Mouse (Mus musculus): Measurements from ENCODE around the gene 1700037H04Rik. TPM values are rescaled to one million over a fixed set of nuclear protein-coding genes. Genes with fewer than 3 reads are reported as not detected.

1700037H04Rik gene
- polyA plus RNA-seq, 1 experiment = 60.1 TPM

GRCm38 (mm10) chr2:131148353-131149253, 11.3 kb downstream of the 1700037H04Rik start:
- no peaks in the 10 kb centered on the region for H3K4me1 ChIP-seq (ENCODE audit: control insufficient read depth, insufficient read depth, insufficient read length)
- 88% methylated on average over 8 of the region's 8 CpGs for WGBS
- DNase-seq (ENCODE audit: low read depth in 1 of 2, low spot score in 2 of 2) = no peak
- no peaks in the 10 kb centered on the region for H3K27me3 ChIP-seq (ENCODE audit: control insufficient read depth, insufficient read depth, low read length)
- TF ChIP-seq CTCF (IDR thresholded peaks at IDR 0.05; ENCODE audit: extremely low read depth, insufficient read depth, insufficient read length, insufficient replicate concordance) (no peak), POLR2A (IDR thresholded peaks at IDR 0.05; ENCODE audit: low read depth, low read length) (no peak)
- H3K4me3 ChIP-seq (ENCODE audit: extremely low read depth, insufficient read depth, insufficient read length) = no peak overlapping the region
- H3K27ac ChIP-seq (ENCODE audit: insufficient read depth, low read length) = no peak overlapping the region
- H3K36me3 ChIP-seq (ENCODE audit: control insufficient read depth, insufficient read depth, low read length) = peaks cover 15% of the 10 kb centered on the region; the same call in 1 of the 2 replicates

- no peak overlapping the region for H3K27ac ChIP-seq (ENCODE audit: insufficient read depth, low read length)
- no peak for DNase-seq (ENCODE audit: low read depth in 1 of 2, low spot score in 2 of 2)
- no peaks in the 10 kb centered on the region for H3K4me1 ChIP-seq (ENCODE audit: control insufficient read depth, insufficient read depth, insufficient read length)
- H3K4me3 ChIP-seq (ENCODE audit: extremely low read depth, insufficient read depth, insufficient read length) = no peak overlapping the region
- no peak for TF ChIP-seq CTCF (IDR thresholded peaks at IDR 0.05; ENCODE audit: extremely low read depth, insufficient read depth, insufficient read length, insufficient replicate concordance)
- TF ChIP-seq POLR2A (IDR thresholded peaks at IDR 0.05; ENCODE audit: low read depth, low read length) = no peak
- H3K36me3 ChIP-seq (ENCODE audit: control insufficient read depth, insufficient read depth, low read length) = peaks cover 13% of the 10 kb centered on the region; the same call in 1 of the 2 replicates
- WGBS = 96% methylated on average over 8 of the region's 8 CpGs
- no peaks in the 10 kb centered on the region for H3K27me3 ChIP-seq (ENCODE audit: control insufficient read depth, insufficient read depth, low read length)
These were observed 12.9 kb downstream of the 1700037H04Rik start for GRCm38 (mm10) chr2:131147043-131147365.

- H3K4me3 ChIP-seq (ENCODE audit: extremely low read depth, insufficient read depth, insufficient read length) = no peak overlapping the region
- no peak for TF ChIP-seq CTCF (IDR thresholded peaks at IDR 0.05; ENCODE audit: extremely low read depth, insufficient read depth, insufficient read length, insufficient replicate concordance)
- WGBS = 84% methylated on average over 21 of the region's 21 CpGs
These were observed 13.5 kb downstream of the 1700037H04Rik start for GRCm38 (mm10) chr2:131146193-131147042.

GRCm38 (mm10) chr2:131145536-131145935, 14.3 kb downstream of the 1700037H04Rik start:
- TF ChIP-seq POLR2A (IDR thresholded peaks at IDR 0.05; ENCODE audit: low read depth, low read length) (no peak), CTCF (IDR thresholded peaks at IDR 0.05; ENCODE audit: extremely low read depth, insufficient read depth, insufficient read length, insufficient replicate concordance) (no peak)
- Histone ChIP-seq H3K27ac (ENCODE audit: insufficient read depth, low read length) (no peak overlapping the region), H3K27me3 (ENCODE audit: control insufficient read depth, insufficient read depth, low read length) (no peaks in the 10 kb centered on the region), H3K4me1 (ENCODE audit: control insufficient read depth, insufficient read depth, insufficient read length) (no peaks in the 10 kb centered on the region), H3K36me3 (ENCODE audit: control insufficient read depth, insufficient read depth, low read length) (peaks cover 13% of the 10 kb centered on the region; the same call in 1 of the 2 replicates), H3K4me3 (ENCODE audit: extremely low read depth, insufficient read depth, insufficient read length) (no peak overlapping the region)
- WGBS = 91% methylated on average over 2 of the region's 2 CpGs
- DNase-seq (ENCODE audit: low read depth in 1 of 2, low spot score in 2 of 2) = no peak

More at GRCm38 (mm10) chr2:131146193-131147042, 13.5 kb downstream of the 1700037H04Rik start:
- no peak for DNase-seq (ENCODE audit: low read depth in 1 of 2, low spot score in 2 of 2)
- Histone ChIP-seq H3K27ac (ENCODE audit: insufficient read depth, low read length) (no peak overlapping the region), H3K4me1 (ENCODE audit: control insufficient read depth, insufficient read depth, insufficient read length) (no peaks in the 10 kb centered on the region), H3K27me3 (ENCODE audit: control insufficient read depth, insufficient read depth, low read length) (no peaks in the 10 kb centered on the region), H3K36me3 (ENCODE audit: control insufficient read depth, insufficient read depth, low read length) (peaks cover 13% of the 10 kb centered on the region; the same call in 1 of the 2 replicates)

GRCm38 (mm10) chr2:131145121-131145520, 14.8 kb downstream of the 1700037H04Rik start:
- Histone ChIP-seq H3K4me3 (ENCODE audit: extremely low read depth, insufficient read depth, insufficient read length) (no peak overlapping the region), H3K4me1 (ENCODE audit: control insufficient read depth, insufficient read depth, insufficient read length) (no peaks in the 10 kb centered on the region), H3K36me3 (ENCODE audit: control insufficient read depth, insufficient read depth, low read length) (peaks cover 13% of the 10 kb centered on the region; the same call in 1 of the 2 replicates), H3K27me3 (ENCODE audit: control insufficient read depth, insufficient read depth, low read length) (no peaks in the 10 kb centered on the region), H3K27ac (ENCODE audit: insufficient read depth, low read length) (no peak overlapping the region)
- DNase-seq (ENCODE audit: low read depth in 1 of 2, low spot score in 2 of 2) = no peak
- 87% methylated on average over 13 of the region's 13 CpGs for WGBS
- no peak for TF ChIP-seq CTCF (IDR thresholded peaks at IDR 0.05; ENCODE audit: extremely low read depth, insufficient read depth, insufficient read length, insufficient replicate concordance)
- no peak for TF ChIP-seq POLR2A (IDR thresholded peaks at IDR 0.05; ENCODE audit: low read depth, low read length)

- no peaks in the 10 kb centered on the region for H3K27me3 ChIP-seq (ENCODE audit: control insufficient read depth, insufficient read depth, low read length)
- H3K27ac ChIP-seq (ENCODE audit: insufficient read depth, low read length) = no peak overlapping the region
These were observed 16.7 kb downstream of the 1700037H04Rik start for GRCm38 (mm10) chr2:131143007-131143780.

More at GRCm38 (mm10) chr2:131143007-131143780, 16.7 kb downstream of the 1700037H04Rik start:
- WGBS = 95% methylated on average over 22 of the region's 22 CpGs
- H3K4me1 ChIP-seq (ENCODE audit: control insufficient read depth, insufficient read depth, insufficient read length) = no peaks in the 10 kb centered on the region
- peaks cover 7% of the 10 kb centered on the region; the same call in 1 of the 2 replicates for H3K36me3 ChIP-seq (ENCODE audit: control insufficient read depth, insufficient read depth, low read length)
- no peak overlapping the region for H3K4me3 ChIP-seq (ENCODE audit: extremely low read depth, insufficient read depth, insufficient read length)
- TF ChIP-seq CTCF (IDR thresholded peaks at IDR 0.05; ENCODE audit: extremely low read depth, insufficient read depth, insufficient read length, insufficient replicate concordance) (no peak), POLR2A (IDR thresholded peaks at IDR 0.05; ENCODE audit: low read depth, low read length) (no peak)
- no peak for DNase-seq (ENCODE audit: low read depth in 1 of 2, low spot score in 2 of 2)
